Mouse (Mus musculus): ENCODE data around the gene Ppa2.

The Ppa2 gene

DNA sequence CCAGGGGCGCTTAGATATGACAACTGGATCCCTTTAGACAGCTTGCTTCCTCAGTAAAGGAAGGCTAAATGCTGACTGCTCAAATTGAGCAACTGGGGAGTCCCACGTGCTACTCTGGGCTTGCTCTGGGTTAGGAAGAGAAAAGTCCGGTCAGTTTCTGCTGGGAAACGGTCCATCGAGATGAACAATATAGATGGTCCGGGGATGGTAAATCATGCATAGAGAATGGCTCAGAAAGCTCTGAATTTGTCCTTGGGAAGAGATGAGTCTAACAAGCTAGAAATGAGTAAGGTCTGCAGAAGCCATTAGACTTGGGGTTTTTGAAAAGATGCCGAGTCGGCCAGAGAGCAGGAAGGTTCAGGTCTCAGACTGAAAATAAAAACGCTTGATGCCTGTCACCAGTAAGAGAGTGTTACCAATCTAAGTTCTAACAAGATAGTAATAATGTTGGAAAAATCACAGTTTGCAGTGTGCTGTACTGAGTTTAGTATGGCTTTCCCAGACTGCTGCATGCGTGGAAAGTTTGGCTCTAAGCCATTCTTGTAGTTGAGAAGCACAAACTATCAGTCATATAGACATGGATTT lies 80.0 kb downstream of the Ppa2 start:
- DNase-seq (ENCODE audit: low read depth) = no peak

- DNase-seq (ENCODE audit: low read depth) = no peak
Observed at GRCm38 (mm10) chr3:133394531-133394930, 84.6 kb downstream of the Ppa2 start.

GRCm38 (mm10) chr3:133403849-133404248 lies 93.9 kb downstream of the Ppa2 start:
- no peak for DNase-seq (ENCODE audit: low read depth)

GRCm38 (mm10) chr3:133405636-133406035 lies 95.7 kb downstream of the Ppa2 start:
- DNase-seq (ENCODE audit: low read depth) = no peak

DNA sequence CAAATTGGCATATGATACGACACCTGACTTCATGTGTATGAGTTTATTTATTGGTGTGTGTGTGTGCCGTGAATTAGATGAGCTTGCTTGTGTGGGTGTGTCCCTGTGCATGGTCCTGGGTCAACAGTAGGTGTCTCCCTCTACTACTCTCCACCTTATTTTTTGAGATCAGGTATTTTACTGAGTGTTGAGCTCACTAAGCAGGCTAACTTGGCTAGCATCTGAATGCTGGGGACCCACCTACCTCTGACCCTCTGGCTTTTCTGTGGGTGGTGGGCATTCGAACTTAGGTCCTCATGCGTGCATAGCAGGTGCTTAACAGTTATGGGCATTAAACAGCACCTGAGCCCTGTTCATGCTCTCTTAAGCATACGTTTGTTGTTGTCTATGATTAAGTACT lies 96.3 kb downstream of the Ppa2 start:
- DNase-seq (ENCODE audit: low read depth) = no peak

GRCm38 (mm10) chr3:133411123-133411675 lies 101.3 kb downstream of the Ppa2 start:
- DNase-seq (ENCODE audit: low read depth) = no peak

DNA sequence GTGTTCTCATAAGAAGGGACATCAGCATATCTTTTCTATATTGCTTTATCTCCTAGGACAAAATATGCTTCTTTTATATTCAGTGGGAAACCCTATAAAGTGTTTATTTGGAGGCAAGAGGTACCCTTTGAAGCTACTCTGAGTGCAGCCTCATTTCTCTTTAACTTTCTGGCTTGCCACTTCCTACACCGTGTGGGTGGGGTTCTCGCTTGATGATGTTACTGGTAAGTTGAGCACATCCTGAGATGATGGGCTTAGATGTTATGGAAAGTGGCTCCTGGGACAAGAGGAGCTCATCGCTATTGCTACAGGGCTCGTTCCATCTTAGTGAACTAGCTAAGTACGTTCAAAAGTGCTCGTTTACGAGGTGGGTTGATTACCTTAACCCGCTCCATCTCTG lies 101.9 kb downstream of the Ppa2 start:
- no peak for DNase-seq (ENCODE audit: low read depth)

- no peak for DNase-seq (ENCODE audit: low read depth)
Observed at GRCm38 (mm10) chr3:133414747-133415146, 104.8 kb downstream of the Ppa2 start.

DNA sequence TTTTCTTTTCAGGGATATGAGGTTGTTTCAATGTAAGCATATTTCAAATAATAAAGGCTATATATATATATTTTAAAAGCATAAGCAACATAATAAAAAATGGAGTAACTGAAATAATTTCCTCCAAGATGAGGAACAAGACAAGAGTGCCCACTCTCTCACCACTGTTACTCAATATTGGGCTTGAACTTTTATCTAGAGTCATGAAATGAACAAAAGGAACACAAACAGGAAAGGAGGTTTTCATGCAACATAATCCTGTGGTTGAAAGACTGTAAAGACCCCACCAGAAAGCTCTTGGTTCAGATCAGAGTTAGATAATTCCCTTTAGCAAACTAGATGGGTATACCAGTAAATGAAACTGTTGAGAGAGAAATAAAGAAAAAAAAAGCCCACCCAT lies 113.2 kb downstream of the Ppa2 start:
- DNase-seq (ENCODE audit: low read depth) = no peak

Measured in NIH3T3 (cell line).